Mouse (Mus musculus) fibroblast of lung, adult 2 months (primary cell): ENCODE results near the gene Rnf182.

Source experiments
- DNase-seq: peaks from one replicate; pipeline ENCODE4 v3.0.0-alpha.2; 2011; ENCODE audit warnings: low read depth

Rnf182 gene

DNA sequence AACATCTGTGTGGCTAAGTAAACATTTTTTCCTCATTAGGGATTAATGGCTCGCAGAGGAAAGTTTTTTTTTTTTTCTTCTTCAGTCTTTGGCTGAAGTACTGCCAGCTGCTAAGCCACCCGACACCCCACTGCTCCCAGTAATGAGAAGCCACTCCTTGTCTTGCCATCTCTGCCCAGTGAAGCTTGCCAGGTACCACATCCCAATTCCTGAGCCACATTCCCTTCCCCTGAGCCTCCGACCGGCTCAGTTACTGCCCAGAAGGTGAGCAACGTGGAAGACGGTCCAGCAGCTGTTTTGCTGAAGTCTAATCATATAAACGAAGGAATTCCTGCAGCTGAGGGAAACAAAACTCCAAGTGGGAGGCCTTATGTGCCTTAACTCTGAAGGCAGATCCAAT, 88.0 kb downstream of the Rnf182 start:
- DNase-seq, result no peak

DNA sequence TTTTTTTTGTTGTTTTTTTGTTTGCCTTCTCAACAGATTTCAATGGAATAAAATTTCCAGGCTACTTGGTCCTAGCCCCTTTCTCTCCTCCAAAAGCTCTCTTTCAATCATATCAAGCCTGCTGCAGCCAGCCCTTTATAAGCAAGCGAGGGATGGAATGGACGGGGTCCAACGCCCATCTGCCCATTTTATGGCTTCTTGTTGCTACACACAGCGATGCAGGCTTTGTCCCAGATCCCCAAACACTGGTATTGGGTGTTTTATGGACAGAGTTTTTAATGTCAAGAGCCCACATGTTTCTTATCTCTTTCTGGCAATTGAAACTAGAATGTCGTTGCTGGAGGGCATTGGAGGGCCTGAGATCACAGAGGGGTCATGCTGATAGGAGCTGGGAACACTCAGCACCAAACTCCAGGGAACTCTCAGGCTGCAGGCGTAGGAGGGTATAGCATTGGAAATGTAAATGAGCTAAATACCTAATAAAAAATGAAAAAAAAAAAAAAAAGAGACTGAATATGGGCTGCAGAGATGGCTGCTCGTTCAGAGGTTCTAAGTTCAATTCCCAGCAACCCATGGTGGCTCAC, 89.1 kb downstream of the Rnf182 start:
- no peak for DNase-seq

- no peak for DNase-seq
These were observed 90.9 kb downstream of the Rnf182 start for GRCm38 (mm10) chr13:43706387-43706786.

DNA sequence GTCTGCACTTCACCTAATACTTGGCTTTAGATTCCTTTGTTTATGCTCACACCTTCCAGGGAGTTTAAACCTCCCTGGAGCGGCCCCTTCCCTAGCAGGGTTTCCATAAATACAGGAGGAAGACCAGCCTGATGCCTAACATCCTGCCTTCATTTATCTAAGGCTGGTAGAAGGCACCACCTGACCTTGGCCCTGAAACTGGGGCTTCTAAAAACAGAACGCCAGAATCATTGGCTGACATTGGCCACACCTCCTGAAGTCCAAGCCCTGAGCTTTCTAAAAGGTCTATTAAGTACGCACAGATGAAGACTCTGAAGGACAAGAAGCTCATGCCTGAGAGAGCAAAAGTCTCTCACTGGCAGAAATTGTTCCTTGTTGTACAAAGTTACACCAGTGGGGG, 94.0 kb downstream of the Rnf182 start:
- DNase-seq, result no peak

DNA sequence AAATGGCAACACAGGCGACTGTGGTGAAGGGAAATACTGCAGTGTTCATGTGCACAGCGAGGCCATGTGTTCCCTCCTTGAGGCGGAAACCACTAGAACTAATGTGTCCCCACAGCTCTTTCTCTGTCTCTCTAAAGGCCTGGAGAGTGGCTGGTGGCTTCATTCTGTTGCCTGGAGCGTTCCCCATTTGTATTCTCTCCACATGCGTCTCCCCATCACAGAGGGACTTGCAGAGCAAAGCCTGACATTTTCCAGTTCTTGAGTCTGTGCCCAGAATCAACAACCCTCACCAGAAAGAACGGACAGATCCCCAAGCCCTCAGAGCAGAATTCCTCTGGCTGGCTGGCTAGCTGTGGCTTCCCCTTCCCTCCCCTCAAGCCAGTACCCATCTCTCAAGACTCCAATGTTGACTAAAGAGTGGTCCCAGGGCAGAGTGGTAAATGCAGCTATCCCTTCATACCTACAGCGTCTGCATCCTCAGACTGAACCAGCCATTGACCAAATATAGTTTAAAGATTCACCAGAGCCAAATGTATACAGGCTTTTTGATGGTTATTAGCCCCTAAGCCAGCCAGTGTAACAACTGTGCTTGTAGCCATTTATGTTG, 96.3 kb downstream of the Rnf182 start:
- no peak for DNase-seq

DNA sequence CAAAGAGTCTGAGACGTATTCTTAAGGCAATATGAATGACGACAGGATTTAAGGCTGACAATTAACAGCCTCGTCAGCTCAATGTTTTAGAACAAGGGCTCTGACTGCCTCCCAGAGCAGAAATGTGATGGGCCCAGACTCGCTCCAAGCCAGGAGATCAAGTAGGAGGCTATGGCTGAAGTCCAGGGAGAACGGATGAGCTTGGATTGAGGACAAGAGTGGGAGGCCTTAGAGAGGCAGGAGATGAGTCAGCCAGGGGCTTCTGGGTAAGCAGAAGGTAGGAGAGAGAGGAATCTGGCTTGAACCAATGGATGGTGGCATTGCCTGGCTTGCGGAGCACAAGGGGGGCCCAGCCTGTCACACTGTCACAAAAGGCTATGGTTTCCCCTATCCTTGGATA, 99.2 kb downstream of the Rnf182 start:
- DNase-seq, result no peak

DNA sequence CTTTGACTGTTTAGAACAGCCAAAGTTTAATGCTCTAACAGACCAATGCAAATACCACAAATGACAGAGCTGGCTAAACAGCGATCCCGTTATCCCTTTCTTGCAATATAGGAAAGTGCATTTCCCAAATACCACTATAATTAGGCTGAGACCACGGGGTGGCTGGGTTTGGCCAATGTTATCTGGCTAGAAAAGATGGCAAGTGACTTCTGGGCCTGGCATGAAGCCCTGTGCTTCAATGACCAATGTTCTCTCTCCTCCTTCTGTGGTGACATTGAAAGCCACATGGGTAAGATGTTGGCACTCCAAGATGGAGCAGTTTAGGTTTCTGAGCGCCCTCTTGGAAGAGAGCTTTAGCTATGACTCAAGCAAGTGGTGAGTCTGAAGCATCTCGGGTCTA, 100.0 kb downstream of the Rnf182 start:
- DNase-seq, result no peak

- DNase-seq, result no peak
These were observed 101.1 kb downstream of the Rnf182 start for GRCm38 (mm10) chr13:43716514-43717036.

- DNase-seq, result no peak
These were observed 102.7 kb downstream of the Rnf182 start for GRCm38 (mm10) chr13:43718173-43718572.

GRCm38 (mm10) chr13:43720496-43720895, 105.0 kb downstream of the Rnf182 start:
- DNase-seq, result no peak
